Mouse (Mus musculus) small intestine, adult 2 months (tissue): ENCODE results near the gene Ndel1. TPM values are rescaled to one million over a fixed set of nuclear protein-coding genes. Genes with fewer than 3 reads are reported as not detected.

Source experiments
- H3K27ac ChIP-seq: fragments of 200-500 bp; 2 replicates; pipeline ENCODE4 v1.5.1; 2012; ENCODE audit warnings: low read depth, low read length, control low read depth, inconsistent platforms; ENCODE audit not compliant: insufficient read depth
- H3K27me3 ChIP-seq: fragments of 200-500 bp; 2 replicates; pipeline ENCODE4 v1.6.1; 2012; ENCODE audit warnings: mild to moderate bottlenecking, moderate library complexity, low read length, inconsistent platforms; ENCODE audit not compliant: control insufficient read depth, insufficient read depth
- H3K36me3 ChIP-seq: fragments of 200-500 bp; 2 replicates; pipeline ENCODE4 v1.6.1; 2012; ENCODE audit warnings: mild to moderate bottlenecking, low read length, control low read depth, inconsistent platforms; ENCODE audit not compliant: control insufficient read depth, insufficient read depth
- H3K4me1 ChIP-seq: fragments of 200-500 bp; 2 replicates; pipeline ENCODE4 v1.6.1; 2012; ENCODE audit warnings: low read length, inconsistent platforms, mixed read lengths; ENCODE audit not compliant: control insufficient read depth, insufficient read depth, insufficient read length
- H3K4me3 ChIP-seq: fragments of 200-500 bp; 2 replicates; pipeline ENCODE4 v1.5.1; 2012; ENCODE audit warnings: low read depth, mild to moderate bottlenecking, control low read depth, inconsistent platforms, low read length, moderate library complexity
- CTCF ChIP-seq: fragments of 200-500 bp; IDR thresholded peaks from 2 replicates; pipeline ENCODE4 v1.5.1; 2012; ENCODE audit warnings: low read depth, mild to moderate bottlenecking, control low read depth, inconsistent platforms, low read length, moderate library complexity, mixed read lengths; ENCODE audit not compliant: insufficient replicate concordance, insufficient read length; ENCODE audit errors: extremely low read depth
- POLR2A ChIP-seq: fragments of 200-500 bp; IDR thresholded peaks from 2 replicates; pipeline ENCODE4 v1.6.1; 2012; ENCODE audit warnings: low read depth, mild to moderate bottlenecking, control low read depth, inconsistent platforms, low read length, moderate library complexity
- WGBS: fragments of 180-500 bp; shearing (Covaris S2); methylation state at CpG from one replicate; pipeline ENCODE4 v1.1.7; 2018; 5-methylcytosine and 5-hydroxymethylcytosine counted together
- polyA plus RNA-seq: library from polyadenylated mRNA; depleted of rRNA; stranded (reverse); fragments of >200 nt; gene quantifications from 2 replicates; pipeline ENCODE4 v1.2.3, GENCODE M21; 2012

The Ndel1 gene
- polyA plus RNA-seq, 1 experiment: 36.8 TPM

GRCm38 (mm10) chr11:68893911-68894464 lies 22.3 kb upstream of the Ndel1 start:
- 65% methylated on average over 12 of the region's 12 CpGs for WGBS
- no peak for TF ChIP-seq POLR2A
- TF ChIP-seq CTCF: no peak
- Histone ChIP-seq H3K4me1 (no peaks in the 10 kb centered on the region), H3K27ac (no peak overlapping the region), H3K27me3 (no peaks in the 10 kb centered on the region), H3K4me3 (no peak overlapping the region), H3K36me3 (no peaks in the 10 kb centered on the region)

DNA sequence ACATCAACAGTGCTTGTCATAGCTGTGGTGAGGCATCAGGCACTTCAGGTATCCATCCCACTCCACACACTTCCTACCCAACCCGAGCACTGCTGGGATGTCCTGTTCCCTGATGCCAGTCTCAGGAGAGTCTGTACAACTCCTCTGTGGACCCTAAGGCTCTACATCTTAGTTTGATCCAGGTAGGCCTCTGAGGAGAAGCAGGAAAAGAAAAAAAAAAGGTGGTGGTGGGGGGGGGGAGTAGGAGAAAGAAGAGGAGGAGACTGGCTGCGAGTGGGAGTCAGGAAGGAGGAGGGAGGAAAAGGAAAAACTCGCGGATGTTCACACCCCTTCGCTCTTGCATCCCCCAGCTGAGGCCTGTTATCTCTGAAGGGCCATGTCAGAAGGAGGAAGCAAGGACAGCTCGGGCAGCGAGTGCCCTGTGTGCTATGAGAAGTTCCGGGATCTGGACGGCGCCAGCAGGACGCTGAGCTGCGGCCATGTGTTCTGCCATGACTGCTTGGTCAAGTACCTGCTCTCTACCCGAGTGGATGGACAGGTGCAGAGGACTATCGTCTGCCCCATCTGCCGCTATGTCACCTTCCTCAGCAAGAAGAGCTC lies 20.7 kb upstream of the Ndel1 start:
- H3K27me3 ChIP-seq: no peaks in the 10 kb centered on the region
- H3K27ac ChIP-seq: no peak overlapping the region
- H3K4me1 ChIP-seq: no peaks in the 10 kb centered on the region
- H3K36me3 ChIP-seq: no peaks in the 10 kb centered on the region
- no peak overlapping the region for H3K4me3 ChIP-seq
- 61% methylated on average over 15 of the region's 15 CpGs for WGBS
- TF ChIP-seq CTCF (no peak), POLR2A (no peak)

GRCm38 (mm10) chr11:68891823-68892222 lies 20.2 kb upstream of the Ndel1 start:
- Histone ChIP-seq H3K27ac (no peak overlapping the region), H3K36me3 (no peaks in the 10 kb centered on the region), H3K4me1 (no peaks in the 10 kb centered on the region), H3K4me3 (no peak overlapping the region), H3K27me3 (no peaks in the 10 kb centered on the region)
- TF ChIP-seq POLR2A (no peak), CTCF (no peak)
- WGBS: 61% methylated on average over 5 of the region's 5 CpGs

DNA sequence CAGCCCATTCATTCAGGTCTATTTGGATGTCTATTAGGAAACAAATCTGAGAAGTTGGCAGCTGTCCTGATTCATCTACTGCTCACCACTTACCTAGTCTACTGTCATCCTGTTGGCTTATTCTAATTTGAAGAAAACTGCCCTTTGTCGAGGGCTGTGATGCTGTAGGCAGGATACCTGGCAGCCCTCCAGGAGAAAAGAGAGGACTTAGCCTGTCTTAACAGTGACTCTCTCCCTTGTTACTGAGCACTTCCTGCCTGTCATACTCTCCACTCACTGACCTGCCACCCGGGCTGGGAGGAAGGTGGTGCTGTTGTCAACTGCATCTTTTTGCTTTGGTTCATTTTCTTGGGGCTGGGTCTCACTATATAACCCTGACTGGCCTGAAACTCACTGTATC lies 19.0 kb upstream of the Ndel1 start:
- Histone ChIP-seq H3K27me3 (no peaks in the 10 kb centered on the region), H3K4me3 (no peak overlapping the region), H3K4me1 (no peaks in the 10 kb centered on the region), H3K36me3 (no peaks in the 10 kb centered on the region), H3K27ac (no peak overlapping the region)
- no peak for TF ChIP-seq CTCF
- TF ChIP-seq POLR2A: no peak
- WGBS: 6% methylated on average over 2 of the region's 2 CpGs

DNA sequence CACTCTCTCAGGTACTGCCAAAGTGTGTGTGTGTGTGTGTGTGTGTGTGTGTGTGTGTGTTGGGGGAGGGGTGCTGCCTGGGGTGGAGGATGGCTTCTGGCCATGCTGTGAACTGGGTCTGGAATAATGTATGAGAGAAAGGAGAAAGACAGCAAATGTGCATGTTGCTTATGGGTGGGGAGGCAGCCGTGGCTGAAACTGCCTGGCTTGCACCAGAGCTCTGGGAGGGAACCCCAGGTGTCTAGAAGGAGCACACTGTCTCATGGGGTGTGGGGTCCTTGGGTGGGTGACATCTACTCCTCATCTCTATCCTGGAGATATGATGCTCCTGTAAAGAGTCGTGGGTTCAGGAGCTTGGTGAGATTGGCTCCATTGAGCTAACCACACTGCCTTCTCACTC lies 17.0 kb upstream of the Ndel1 start:
- no peaks in the 10 kb centered on the region for H3K36me3 ChIP-seq
- H3K27me3 ChIP-seq: no peaks in the 10 kb centered on the region
- TF ChIP-seq CTCF: no peak
- 69% methylated on average over 2 of the region's 2 CpGs for WGBS
- H3K4me1 ChIP-seq: no peaks in the 10 kb centered on the region
- no peak overlapping the region for H3K4me3 ChIP-seq
- no peak overlapping the region for H3K27ac ChIP-seq

- Histone ChIP-seq H3K27me3 (no peaks in the 10 kb centered on the region), H3K27ac (no peak within 1 kb of the TSS), H3K4me3 (no peak within 1 kb of the TSS), H3K36me3 (no peaks in the 10 kb centered on the region), H3K4me1 (no peaks in the 10 kb centered on the region)
- TF ChIP-seq POLR2A (no peak), CTCF (no peak)
- WGBS: 20% methylated on average over 6 of the region's 6 CpGs
Measured at GRCm38 (mm10) chr11:68888253-68888652, 16.6 kb upstream of the Ndel1 start, which contains the start of gene Rnf222. TSS of gene Rnf222 (plus strand) at chr11:68888553.

DNA sequence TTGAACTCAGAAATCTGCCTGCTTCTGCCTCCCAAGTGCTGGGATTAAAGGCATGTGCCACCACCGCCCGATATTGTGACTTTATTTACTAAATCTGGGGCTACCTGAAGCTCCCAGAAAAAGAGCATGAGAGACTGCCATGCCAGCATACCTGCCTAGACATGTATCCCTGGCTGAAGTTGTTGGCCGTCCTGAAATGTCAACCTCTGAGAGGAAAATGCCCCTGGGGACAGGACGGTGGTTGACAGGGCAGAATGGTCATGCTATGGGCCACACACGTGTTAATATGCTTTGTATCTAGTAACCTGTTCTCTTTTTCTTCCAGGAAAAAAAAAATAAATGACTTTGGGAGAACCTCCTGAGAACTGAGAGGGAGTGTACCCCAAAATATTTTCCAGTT lies 14.4 kb upstream of the Ndel1 start:
- H3K36me3 ChIP-seq: no peaks in the 10 kb centered on the region
- 79% methylated on average over 5 of the region's 5 CpGs for WGBS
- no peak overlapping the region for H3K27ac ChIP-seq
- no peaks in the 10 kb centered on the region for H3K27me3 ChIP-seq
- H3K4me3 ChIP-seq: no peak overlapping the region
- TF ChIP-seq POLR2A (no peak), CTCF (no peak)
- peaks cover 4% of the 10 kb centered on the region; the same call in 1 of the 2 replicates for H3K4me1 ChIP-seq
